Mouse (Mus musculus): ENCODE results near the gene Atp1b3. TPM values are rescaled to one million over a fixed set of nuclear protein-coding genes. Genes with fewer than 3 reads are reported as not detected.
"Not testable (repeated sequence)": the region's sequence is repeated elsewhere in the genome, so short reads cannot be mapped to it uniquely, and the experiment has no call there.

The Atp1b3 gene
- 100 to 1,000 TPM; 169 to 187 TPM for total RNA-seq (2021)
- long read RNA-seq, experiment 1, transcript Atp1b3-201 (7 exons, 1,994 nt), result major isoform, 75 of 82 reads
- long read RNA-seq, experiment 1, partial matches to known transcripts, result 2 of 82 reads
- long read RNA-seq, experiment 1, other reads (novel, unspliced or antisense), result 5 of 82 reads
- long read RNA-seq, experiment 2, transcript Atp1b3-201 (7 exons, 1,994 nt), result major isoform, 248 of 274 reads
- long read RNA-seq, experiment 2, partial matches to known transcripts, result 22 of 274 reads
- long read RNA-seq, experiment 2, other reads (novel, unspliced or antisense), result 4 of 274 reads

DNA sequence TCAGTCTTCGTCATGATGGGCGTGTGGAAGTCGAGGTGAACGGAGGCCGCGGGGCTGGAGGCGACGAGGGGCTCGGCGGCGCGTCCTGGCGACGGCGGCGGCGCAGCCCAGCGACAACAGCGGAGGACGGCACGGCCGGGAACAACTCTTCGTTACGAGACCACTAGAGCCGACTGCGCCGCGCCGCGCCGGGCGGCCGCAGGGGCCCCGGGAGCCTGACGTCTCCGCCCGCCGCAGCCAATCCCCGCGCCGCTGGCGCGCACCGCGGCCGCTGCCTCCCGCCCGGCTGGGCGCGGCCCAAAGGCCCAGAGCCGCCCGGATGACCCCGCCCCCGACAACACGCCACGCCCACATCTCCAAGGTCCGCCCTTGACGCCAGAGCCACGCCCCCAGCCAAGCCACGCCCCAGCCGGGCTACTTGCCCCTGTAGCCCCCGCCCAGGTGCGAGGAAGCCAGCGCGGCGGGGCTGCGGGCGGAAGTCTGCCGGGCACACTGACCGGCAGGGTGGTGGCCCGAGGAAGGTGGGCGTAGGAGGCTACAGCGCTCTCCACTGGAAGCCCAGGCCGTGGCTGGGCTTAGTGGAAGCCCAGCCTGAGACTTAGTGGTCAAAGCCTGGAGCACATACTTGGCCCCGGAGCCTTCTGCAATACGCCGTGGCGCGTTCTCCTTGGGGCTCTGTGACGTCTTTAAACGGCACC is at the start of gene Atp1b3:
Gene Atp1b3 (minus strand): TSS at position 302 of the 698 bp plus-strand sequence.
- peak; percentile 100 for DNase-seq (ENCODE audit: low spot score in 2 of 2)

DNA sequence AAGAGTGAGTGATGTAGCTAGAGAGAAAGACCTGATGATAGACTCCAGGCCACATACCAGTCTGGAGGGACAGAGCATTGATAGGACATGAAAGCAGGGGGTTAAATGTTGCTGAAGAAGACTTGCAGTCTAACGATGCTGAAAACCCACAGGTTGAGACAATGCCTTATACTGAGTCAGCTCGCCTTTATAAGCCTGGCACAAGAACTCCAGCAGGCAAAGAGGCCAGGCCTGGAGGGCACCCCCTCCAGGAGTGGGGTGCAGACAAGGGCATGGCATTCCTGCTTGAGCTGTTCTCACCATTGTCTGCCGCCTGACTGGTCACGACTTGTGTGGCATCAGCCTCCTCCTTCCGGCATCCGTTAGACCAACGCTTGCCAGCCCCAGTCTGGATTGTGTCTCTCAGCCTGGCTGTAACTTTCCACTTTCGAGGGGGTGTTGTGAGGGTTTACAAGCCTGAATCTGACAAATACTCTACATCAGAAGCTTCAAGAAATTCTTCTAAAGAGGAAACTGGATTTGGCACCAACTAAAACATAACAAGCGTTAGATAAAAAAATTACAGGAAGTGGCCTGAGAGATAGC is 48.7 kb upstream of the Atp1b3 start:
- DNase-seq (ENCODE audit: low spot score in 2 of 2), result no peak

DNA sequence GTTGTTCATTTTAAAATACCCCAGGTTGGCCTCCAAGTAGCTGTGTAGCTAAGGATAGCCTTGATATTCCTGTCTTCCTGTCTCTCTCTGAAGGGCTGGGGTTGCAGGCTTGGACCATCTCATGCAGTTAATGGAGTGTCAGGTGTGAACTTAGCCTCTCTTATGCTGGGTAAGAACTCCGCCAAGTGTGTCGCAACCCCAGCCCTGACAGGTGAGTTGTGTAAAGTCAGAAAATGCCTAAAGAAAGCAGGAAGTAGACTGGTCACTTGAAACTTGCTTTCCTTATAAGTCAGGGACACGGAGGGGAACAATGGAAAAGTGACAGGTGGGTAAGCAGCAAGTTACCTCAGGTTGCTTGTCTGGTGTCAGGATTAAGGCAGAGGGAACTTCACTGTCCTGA is 40.1 kb upstream of the Atp1b3 start:
- no peak for DNase-seq (ENCODE audit: low spot score in 2 of 2)

DNA sequence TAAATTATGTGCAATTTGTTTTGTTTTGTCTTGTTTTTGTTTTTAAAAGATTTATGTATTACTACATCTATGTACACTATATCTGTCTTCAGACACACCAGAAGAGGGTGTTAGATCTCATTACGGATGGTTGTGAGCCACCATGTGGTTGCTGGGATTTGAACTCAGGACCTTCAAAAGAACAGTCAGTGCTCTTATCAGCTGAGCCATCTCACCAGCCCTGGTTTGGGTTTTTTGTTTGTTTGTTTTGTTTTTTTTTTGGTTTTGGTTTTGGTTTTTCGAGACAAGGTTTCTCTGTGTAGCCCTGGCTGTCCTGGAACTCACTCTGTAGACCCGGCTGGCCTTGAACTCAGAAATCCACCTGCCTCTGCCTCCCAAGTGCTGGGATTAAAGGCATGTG is 35.7 kb upstream of the Atp1b3 start:
- not testable (repeated sequence) for DNase-seq (ENCODE audit: low spot score in 2 of 2)

DNA sequence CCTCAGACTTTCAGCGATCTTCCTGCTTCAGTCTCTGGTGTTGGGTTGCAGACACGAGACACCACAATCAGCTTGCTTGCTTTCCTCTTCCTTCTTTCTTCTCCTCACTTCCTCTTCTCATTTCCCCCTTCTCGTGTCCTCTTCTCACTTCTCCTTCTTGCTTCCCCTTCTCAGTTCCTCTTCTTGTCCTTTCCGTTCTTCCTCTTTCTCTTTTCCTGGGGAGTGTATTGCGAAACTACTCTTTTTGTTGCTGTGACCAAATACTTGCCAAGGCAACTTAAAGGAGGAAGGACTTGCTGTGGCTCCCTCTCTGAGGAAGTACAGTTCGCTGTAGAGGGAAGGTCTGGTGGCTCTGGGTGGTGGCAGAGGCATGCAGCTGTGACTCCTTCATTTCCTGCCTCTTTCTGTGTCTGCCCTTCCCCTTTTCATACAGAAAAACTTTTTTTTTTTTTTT is 35.2 kb upstream of the Atp1b3 start:
- DNase-seq (ENCODE audit: low spot score in 2 of 2), result no peak

DNA sequence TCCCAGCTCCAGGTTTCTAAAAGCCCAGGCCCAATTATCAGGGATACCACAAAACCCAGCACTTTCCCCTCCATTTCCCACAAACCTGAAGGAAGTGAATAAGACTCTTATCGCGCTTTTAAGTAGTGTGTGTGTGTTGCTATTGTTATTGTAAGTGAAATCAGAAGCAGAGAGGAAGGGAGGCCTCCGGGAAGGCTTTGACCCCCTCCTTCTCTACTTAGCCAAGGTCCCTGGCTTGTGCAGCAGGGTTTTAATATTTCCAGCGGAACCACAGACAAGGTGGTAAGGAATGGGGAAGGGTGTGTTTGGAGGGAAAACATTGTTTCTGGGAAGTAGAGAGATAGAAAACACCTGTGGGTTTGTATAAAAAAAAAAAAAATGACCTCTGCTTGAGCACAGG is 34.4 kb upstream of the Atp1b3 start:
- DNase-seq (ENCODE audit: low spot score in 2 of 2), result no peak

DNA sequence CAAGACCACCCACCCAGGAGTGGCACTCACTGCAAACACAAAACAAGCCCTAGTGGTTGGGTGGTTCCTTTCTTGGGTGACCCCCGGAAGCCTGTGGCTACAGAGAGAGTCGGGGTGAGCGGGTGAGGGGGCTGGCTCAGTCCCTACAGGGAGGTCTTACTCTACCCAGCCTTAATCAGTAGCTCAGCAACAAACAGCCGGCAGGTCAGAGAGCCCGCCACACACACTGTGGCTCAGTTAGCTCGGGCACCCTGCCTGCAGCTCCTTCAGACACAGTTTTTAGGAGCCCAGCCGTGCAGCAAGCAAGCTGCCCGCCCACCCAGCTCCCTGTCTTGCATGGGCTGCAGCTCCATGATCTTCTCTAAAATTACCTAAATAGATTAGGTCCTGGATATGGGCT is 33.9 kb upstream of the Atp1b3 start:
- DNase-seq (ENCODE audit: low spot score in 2 of 2), result no peak

DNA sequence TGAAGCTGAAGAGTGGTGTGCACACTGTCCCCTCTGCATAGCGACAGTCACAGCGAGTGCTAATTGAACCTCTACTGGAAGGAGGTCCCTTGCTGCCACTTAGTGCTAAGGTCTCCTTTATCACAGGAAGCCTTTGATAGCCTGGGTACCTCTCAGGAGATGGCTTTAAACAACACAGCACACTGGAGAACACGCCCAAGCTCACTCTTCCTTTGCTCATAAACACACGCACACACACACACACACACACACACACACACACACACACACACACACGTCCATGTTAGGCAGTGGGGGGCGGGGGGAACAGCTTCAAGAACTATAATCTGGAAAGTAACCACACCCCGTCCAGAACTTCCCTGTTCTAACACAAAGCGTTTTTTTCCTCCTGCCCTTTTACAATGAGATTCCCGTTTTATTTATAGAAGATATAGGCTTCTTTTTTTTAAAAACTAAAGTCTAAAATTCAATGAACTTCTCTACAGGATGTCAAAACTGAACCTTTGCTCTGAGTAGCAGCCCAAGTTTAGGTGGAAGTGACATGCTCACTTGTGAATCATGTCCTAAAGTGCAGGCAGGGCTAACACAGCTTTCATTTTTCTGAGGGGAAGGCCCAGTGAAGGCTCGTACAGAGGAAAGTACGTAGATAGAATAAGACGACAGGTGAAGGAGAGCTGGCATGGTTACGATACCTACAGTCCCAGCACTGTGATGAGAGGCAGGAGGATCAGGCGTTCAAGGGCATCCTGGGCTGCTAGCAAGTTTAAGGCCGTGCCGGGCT is 30.9 kb upstream of the Atp1b3 start:
- no peak for DNase-seq (ENCODE audit: low spot score in 2 of 2)

DNA sequence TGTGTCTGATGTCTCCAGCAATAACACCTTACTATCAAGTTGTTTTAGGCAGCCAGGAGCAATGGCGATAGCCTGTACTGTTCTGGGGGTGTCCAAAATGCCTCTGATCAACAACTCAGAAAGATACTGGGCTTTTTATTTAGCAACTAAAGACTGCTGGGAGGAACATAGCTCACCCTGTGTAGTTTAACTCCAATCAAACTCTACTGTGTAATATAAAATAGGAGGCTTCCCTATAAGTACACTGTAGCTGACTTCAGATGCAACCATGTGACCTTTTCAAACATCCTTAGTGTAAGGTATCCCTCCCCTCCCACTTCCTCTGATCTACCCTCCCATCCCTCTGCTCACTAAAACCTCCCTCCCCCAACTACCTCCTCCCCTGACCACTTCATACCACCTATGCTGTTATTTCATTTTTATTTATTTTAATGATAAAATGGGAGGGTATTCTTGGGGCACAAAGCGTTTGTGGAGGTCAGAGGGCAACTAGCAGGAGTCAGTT is 29.5 kb upstream of the Atp1b3 start:
- DNase-seq (ENCODE audit: low spot score in 2 of 2), result no peak

DNA sequence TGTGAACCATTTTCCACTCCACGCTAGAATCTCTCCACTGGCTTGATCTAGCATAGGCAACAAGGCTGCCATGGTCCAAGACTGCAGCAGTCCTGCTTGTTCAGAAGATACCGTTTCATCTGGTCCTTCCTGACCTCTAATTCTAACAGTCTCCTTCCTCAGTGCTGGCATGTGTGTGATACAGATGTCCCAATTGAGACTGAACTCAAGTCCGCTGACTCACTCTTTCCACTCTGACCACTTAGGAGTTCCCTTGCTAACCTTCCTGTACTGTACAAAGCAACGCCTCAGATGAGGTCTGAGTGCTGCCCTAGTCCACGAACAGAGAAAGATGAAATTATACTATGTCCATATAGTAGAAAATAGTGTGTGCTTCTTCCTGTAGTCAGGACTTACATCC is 28.9 kb upstream of the Atp1b3 start:
- DNase-seq (ENCODE audit: low spot score in 2 of 2), result no peak

DNA sequence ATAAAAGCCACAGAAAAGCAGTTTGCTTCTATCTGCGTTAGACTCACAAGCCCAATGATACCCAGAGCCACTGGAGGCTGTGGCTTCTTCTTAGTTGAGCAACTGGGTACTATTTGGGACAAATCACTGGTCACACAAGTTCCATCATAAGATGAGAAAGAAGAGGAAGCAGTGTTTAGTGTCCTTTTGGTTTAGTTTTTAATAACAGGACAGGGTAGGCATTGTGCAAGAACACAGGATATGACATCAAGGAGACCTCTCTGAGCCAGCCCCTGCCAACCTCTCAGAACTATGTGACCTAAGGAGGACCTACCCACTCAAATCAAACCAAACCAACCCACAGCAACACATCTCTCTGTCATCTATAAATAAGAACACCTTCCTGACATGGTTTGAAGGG is 27.7 kb upstream of the Atp1b3 start:
- DNase-seq (ENCODE audit: low spot score in 2 of 2), result no peak

DNA sequence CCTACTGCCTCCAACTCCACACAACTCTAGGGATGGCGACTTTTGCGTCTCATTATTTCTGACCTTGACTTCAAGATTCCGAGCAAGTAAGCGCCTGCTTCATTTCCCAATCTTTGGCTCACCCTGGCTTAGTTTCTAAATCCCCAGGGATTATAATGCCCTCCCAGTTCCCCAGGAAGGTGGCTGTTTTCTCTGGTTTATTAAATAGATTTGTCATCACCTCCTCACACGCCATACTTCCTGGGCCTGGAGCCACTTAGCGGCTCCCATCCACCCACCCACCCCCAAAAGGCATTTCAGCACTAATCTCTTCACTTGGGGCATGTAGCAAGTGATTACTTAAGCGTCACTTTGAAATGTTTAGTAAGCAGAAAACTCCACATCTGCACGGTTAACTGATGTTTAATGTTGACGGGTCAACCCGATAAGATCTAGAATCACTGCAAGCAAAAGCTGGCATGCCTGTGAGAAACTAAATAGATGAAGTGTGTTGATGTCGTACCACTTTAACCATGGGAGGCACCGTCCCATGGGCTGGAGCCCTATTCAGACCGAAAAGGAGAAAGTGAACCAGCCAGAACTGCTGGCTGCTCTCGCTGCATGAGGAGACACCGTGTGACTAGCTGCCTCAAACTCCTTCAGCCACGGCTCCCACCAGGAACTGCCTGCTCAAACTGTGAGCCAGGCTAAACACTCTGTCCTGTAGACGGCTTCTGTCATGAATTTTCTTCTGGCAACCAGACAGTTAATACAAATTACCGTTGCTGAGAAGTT is 19.7 kb upstream of the Atp1b3 start:
- DNase-seq (ENCODE audit: low spot score in 2 of 2), result no peak

DNA sequence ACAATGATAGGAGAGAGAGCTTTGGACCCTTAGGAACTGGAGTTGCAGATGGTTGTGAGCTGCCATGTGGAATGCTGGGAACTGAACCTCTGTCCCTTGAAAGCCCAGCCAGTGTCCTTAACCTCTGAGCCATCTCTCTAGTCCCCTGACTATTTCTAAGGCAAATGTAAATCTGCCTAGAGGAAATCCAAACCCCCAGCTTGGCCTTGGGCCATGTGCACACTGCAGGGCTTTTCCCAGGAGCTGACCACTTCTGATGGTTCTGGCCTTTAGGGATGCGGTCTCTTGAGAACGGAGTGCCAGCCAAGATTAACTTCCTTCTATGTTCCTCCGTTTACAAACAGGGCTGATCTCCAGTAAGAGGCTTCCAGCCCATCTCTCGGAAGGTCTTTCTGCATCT is 18.5 kb upstream of the Atp1b3 start:
- DNase-seq (ENCODE audit: low spot score in 2 of 2), result no peak

DNA sequence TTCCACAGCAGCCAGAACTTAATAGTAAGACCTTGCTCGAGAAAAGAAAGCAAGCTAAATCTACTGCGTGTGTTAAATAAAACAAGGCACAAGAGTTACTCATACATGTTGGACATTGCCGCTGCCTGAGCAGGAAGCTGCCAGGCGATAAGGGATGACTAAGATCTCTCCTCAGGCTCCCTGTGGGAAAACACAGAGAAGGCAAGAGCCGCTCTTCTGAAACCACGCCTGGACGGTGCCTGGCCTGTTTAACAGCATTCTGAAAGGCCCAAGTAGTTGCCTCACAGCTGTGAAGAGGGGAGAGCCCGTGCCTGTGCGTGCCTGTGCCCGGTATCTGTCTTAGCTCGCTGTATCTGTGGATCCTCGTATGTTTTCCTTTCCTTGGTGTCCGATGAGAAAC is 17.2 kb upstream of the Atp1b3 start:
- DNase-seq (ENCODE audit: low spot score in 2 of 2), result peak; percentile 21 to 29

DNA sequence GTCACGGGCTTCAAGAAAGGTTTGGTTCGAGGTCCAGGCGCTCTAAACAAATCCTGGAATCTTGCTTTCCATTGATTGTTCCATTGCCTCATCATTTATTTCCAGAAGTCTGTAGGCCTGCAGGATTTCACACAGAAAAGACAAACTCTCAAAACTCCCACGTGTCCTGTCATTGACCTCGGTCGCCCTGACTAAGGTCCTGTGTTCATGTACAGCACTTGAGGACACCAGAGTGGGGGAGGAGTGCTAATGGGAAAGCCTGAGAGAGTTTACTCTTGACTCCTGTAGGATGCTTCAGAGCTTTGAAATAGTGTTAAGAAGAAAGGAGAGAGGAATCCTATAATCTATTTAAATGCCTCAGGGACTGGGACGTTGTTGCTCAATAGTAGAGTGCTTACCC is 15.3 kb upstream of the Atp1b3 start:
- DNase-seq (ENCODE audit: low spot score in 2 of 2), result no peak

DNA sequence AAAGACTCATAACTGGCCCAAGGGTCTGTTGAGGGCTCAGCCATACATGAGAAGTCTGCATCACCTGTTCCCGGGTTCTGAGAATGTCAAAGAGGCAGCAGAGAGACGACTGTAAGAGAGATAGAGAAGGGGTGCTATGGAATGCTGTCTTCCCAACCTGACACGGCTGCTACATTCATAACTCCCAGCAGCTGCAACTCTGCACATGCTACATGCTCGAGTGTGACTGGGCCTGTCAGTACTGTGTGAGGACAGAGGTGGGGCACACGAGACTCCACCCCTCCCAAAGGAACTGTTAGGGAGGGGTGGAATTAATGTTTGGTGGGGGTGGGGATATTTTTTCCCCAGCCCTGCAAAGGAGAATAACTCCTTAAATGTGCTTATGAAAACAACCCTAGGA is 14.5 kb upstream of the Atp1b3 start:
- no peak for DNase-seq (ENCODE audit: low spot score in 2 of 2)

DNA sequence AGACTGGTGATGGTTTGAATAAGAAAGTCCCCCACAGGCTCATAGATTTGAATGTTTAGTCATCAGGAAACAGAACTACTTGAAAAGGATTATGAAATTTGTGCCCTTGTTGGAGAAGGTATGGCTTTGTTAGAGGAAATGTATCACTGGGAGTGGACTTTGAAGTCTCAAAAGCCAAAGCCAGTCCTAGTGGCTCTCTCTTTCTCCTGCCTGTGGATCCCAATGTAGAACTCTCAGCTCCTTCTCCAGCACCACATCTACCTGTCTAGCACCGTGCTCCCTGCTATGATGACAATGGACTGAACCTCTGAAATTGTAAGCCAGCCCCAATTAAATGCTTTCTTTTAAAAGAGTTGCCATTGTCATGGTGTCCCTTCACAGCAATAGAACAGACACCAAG is 12.9 kb upstream of the Atp1b3 start:
- no peak for DNase-seq (ENCODE audit: low spot score in 2 of 2)

DNA sequence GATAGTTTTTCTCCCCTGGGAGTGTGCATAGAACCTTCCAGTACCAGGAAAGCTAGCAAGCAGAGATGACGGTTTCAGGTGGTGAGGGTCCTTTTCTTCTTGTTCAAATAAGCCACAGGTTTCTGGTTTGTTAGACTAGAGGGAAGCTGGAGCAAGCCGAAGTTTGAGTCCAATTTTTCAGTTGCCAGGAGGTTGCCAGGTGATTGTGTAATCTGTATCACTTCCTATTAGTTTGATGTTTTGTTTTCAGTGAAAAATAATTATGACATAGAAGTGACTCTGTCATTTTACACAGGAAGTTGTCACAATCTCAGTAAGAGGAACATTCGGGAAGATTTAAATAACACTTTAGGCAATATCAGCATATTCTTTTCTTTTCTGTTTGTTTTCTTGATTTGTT is 11.6 kb upstream of the Atp1b3 start:
- DNase-seq (ENCODE audit: low spot score in 2 of 2), result no peak

DNA sequence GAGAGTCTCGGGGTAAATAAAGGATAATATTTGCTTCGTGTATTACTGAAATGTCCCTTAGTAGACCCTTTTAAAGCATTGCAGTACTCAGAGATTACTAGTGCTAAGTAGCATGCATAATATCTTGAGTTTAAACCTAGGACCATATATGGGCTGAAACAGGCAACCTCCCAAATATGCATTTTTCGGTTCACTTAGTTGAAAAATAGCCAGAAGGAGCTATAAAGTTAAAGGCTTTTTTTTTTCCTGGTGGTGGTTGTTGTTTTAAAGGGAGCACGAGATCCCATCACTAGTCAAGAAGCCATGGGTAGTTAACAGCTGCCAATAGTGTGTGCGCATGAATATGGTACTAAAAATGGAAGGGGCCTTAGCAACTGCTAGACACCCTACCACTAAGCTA is 6.8 kb upstream of the Atp1b3 start:
- DNase-seq (ENCODE audit: low spot score in 2 of 2), result no peak

DNA sequence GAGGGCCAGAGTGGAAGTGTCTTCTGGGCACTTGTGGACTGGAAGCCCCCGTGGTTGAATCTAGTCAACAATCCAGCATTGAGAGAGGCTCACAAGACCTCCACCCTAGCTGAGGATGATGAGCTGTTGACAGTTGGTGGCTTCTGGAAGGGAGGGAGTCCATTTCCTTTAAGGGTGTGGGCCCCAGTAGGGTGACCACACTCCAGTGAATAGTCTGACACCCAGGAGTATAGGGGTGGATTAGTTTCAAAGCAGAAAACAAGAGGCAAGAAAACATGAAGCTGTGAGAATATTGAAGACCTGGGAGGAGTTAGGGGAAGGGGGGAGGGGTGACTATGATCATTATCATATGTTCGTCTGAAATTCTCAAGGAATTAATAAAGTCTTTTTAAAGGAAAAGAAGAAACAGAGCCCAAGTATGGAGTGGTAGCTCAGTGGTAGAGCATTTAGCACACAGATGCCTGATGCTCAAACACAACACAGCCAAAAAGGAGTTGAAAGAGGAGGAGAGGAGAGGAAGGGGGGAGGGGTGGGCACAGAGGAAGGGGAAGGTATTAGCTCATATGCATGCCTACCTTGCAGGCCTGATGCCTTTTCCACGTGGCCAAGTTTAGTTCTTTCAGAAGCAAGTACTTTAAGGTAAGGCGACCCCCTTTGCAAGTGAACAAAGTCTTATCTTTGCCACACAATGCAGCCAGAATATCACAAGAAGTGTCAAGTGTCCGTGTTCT is 5.6 kb upstream of the Atp1b3 start:
- no peak for DNase-seq (ENCODE audit: low spot score in 2 of 2)

All from adrenal gland, adult 18-20 months (tissue).